Mouse (Mus musculus) frontal cortex, postnatal 10 days (tissue): ENCODE data around the gene Tmem198.
A peak's percentile ranks its signal among the peaks of the same experiment; 100 is the strongest.

Experiments
- DNase-seq, 2 experiments: peaks; one replicate each; pipeline ENCODE4 v3.0.0; 2022; ENCODE audit warnings: low spot score in 2 of 2, mixed read lengths in 1 of 2

Tmem198 gene

DNA sequence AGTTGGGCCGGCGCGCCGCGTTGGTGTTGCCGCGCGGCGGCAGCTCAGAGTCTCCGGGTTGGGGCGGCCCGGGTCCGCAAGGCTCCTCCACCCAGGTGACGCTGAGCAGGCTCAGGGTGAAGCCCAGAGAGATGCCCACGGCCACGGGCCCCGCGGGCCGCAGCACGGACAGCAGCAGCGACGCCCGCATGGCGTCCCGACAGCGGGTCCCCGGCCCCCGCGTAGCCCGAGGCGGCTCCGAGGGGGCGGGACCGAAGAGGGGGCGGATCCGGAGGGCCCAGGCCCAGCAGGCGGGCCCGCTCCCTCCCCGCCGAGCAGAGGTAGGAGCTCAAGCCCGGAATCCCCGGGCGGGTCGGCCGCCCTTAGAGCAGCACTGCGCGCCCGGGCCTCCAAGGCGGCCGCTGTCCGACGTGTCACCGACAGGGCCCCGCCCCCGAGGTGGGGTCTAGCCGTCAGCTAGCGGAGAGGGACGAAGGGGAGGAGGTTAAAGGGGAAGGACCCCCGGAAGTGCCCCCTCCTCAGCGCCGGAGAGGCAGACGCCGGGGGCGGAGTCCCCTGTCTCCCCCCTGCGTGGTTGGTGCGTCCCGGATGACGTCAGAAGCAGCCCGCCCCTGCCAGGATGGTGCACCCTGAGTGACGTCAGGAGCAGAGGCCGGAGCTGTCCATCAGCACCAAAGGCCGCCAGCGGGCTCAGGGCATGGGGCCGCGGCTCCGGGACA, at the start of gene Tmem198, which contains the start of gene Chpf:
Tmem198 (plus strand) TSS at position 617 of the 719 bp plus-strand sequence.
Chpf (minus strand) TSS at position 392 of the 719 bp plus-strand sequence.
- DNase-seq = peak; percentile 97 to 98

DNA sequence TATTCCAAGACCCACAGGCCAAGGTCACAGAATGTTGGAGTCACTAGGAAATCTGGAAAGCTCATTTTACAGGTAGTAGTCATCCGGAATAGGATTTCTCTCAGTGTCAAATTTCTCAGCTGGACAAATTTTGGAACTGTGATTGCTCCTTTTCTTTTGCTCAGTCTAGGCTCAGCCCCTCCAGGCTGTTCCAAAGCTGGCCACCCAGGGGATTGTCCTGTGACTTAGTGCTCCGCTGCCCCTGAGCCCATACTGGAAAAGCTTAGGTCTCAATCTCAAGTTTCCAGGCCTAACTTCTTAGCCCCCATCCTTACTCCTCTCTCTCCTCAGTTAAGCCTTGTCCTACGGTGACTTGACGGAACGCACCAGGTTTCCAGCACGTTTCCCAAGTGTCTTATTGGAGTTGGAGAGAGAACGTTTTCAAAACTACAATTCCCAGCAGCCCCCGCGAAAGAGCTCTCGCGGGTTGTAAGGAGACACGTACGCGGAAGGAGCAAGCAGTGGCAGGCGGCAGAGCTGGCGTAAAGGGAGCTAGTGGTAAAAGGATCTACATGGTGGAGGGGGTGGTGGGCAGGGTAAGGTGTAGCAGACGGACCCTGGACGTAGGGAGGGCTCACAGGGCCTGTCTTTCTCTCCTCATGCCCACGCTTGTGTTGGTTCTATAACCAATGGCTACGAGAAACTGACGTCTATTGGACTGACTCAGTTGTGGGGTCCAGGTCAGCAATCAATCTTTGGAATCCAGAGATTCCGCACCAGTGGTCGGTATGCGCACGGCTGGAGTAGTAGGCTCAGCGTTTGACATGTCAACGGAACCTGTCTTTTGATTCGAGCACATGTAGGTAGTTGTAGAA, 43.6 kb upstream of the Tmem198 start, which contains the start of gene Gmppa:
Gmppa (plus strand) TSS at position 456 of the 854 bp plus-strand sequence.
- DNase-seq = peak; percentile 72 to 79

DNA sequence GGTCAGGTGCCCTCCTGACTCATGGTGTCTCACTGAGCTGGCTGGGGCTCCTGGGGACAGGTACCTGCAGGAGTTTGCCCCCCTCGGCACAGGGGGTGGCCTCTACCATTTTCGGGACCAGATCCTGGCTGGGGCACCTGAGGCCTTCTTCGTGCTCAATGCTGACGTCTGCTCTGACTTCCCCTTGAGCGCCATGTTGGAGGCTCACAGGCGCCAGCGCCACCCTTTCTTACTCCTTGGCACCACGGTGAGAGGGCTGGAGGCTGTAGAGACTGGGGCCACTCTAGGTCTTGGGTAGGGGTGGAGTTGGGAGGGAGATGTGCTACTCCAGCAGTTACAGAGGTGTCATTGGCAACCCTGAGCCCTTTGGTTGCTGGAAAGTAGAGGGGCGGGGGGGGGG, 40.5 kb upstream of the Tmem198 start:
- DNase-seq = no peak

DNA sequence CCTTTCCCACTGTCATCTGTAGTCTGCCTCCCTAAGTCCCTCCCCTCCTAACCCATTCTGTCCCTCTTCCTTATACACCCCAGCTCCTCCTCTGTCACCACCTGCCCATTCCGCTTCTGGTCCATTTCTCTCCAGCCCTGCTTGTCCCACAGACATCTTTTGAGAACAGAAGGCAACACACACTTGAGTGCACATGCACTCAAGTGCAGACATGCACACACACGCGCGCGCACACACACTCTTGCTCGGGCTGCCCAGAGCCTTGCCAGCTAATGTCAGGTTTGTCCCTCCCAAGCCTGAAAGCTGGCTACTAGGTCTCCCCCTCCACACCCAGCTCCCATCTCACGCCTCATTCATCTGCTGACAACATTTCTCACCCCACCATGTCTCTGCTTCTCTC, 38.7 kb upstream of the Tmem198 start:
- DNase-seq = no peak

DNA sequence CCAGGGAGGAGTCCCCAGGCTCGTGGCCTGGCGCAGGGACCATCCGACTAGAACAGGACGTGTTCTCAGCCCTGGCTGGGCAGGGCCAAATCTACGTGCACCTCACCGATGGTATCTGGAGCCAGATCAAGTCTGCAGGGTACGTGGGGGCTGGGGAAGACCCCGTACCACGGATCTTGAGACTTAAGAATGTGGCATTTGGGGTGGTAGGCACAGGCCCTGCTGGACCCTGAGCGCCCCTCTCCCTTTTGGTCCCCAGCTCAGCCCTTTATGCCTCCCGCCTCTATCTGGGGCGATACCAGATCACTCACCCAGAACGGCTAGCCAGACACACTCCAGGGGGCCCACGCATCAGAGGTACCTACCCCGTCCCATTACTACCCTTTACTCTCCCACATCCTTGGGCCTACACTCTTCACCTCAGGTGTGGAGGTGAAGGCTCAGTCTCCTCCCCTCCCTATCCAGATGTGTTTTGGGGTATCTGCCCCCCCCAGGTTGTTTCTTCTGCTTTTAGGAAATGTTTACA, 37.8 kb upstream of the Tmem198 start:
- no peak for DNase-seq

DNA sequence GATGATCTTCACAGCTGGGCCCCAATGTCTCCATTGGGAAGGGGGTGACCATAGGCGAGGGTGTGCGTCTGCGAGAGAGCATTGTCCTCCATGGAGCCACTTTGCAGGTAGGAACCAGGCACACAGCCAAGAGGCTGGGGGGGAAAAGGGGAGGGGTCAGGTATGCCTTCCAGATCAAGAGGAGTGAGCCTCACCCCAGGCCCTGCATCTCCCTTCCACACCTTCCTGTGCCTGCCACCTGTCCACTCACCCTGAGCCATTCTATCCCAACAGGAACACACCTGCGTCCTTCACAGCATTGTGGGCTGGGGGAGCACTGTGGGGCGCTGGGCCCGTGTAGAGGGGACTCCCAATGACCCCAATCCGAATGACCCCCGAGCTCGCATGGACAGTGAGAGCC, 37.2 kb upstream of the Tmem198 start:
- DNase-seq = no peak

DNA sequence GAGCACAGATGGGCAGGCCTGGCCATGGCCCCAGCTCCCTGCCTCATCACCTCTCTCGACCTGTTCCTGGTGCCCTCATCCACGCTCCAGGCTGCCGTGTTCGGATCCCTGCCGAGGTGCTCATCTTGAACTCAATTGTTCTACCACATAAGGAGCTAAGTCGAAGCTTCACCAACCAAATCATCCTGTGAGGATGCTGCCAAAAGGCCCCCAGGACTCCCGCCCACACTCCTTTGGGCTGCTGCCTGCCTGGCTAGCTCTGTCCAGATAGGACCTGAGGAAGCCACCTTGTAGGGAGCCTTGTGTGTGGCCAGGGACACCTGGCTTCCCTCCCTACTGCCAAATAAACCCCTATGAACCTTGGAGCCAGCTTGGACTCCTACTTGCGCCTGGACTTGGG, 36.5 kb upstream of the Tmem198 start:
- no peak for DNase-seq

DNA sequence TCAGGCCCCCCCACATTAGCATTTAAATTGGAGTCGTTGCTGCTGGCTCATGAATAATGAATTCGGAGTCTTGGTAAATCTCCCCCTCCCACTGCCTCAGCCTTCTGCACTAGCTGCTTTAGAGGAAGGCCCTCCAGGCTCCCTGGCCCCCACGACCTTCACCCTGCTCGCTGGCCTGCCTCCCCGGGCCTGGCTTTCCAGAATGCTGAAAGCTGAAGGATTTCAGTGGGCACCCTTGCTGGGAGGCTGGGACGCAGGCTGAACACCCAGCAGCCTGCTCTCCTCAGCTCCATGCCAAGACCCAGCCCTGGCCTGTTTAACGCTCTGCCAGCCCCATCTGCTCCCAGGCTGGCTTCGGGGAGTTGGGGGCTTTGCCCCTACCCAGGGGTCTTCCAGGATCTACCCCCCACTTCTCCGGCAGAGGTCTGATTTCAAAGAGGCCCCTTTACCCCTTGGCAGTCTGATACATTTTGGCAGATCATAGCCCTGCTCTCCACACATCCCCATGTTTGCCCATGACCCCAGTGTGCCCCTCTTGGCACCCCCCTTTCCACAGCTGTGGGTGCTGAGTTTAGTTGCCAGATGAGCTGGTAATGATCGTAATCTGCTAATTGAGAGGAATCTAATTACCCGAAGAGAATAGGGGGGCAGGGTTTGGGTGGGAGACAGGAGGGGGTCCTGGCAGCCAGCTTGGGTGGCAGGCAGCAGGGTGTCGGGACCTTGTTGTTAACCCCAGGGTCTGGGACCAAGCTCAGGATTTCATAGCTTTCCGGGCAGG, 35.9 kb upstream of the Tmem198 start:
- DNase-seq = no peak

DNA sequence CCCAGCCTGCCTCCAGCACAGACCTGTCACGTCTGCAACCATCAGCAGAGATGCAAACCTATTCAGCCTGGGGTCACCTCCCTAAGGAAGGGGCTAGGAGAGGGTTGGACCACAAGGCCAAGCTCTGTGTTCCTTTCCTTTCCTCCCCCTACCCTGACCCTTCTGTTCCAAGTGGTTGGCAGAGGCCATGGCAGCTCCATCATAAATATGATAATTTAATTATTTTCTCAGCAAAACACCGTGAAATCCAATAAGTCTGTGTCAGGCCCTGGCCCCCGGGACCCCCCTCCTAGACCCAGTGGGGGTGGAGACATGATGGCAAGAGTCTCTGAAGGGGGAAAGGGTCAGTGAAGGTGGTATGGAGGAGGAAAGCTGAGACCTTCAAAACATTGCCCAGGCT, 35.1 kb upstream of the Tmem198 start:
- no peak for DNase-seq

DNA sequence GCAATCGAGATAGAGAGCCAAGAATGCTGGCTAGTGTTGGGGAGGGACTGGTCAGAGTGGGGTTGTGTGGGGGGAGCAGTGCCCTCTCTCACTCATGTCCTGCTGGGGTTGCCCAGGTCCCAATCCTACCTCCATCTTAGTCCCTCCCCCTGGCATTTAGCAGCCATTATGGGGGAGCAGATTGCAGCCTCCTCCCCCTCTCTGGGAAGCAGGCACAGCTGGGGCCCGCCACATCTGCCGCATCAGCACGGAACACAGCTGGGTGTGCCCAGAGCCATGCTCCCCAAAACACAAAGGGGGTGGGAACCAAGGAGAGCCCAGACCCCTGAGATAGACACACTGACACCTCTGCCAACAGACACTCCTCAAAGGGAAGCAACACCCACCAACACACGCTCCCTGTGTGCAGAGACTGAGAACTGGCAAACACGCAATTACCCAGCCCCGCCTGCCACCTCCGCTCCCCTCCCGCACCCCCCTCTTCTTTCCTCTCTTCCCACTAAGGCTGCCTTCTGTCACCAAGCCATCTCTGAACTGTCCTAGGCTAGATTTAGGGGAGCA, 34.1 kb upstream of the Tmem198 start:
- peak in 1 of 2 experiments; percentile 55 for DNase-seq

DNA sequence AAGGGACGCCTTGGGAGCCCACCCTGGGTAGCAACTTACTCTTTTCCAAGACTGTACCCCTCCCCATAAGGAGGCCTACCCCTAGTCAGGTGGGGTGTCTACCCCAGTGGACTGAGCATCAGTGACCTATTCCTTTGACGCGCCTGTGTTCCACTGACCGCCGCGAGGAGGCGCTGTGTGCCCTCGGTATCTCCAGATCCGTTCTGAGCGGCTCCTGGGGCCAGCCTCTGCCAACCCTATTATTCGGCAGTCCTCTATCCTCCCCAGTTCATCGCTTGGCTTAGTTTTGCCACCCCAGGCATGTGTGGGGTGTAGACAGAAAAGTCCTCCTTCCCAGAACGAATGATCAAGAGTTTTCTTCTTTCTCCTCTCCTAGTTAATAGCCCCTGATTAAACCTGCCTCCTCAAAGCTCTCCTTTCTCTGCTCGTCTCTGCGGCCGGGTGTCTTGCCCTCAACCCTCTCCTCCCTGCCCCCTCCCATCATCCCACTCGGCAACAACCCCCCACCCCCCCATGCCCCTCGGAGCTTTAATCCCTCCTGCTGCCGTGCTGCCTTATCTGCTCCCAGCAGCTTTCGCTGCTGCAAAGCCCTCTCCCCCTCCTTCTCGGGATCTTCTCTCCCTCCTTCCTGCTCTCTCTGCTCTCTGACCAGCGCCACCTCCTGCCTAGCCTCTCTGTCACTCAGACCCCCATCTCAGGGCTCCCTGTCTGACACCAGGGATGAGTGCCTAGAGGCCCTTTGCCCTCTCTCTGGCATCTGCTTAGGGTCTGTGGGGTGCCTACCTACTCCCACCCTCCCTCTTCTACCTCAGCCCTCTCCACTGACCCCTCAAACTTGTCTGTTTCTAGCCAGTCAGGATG, 33.4 kb upstream of the Tmem198 start:
- DNase-seq = peak in 1 of 2 experiments; percentile 74

DNA sequence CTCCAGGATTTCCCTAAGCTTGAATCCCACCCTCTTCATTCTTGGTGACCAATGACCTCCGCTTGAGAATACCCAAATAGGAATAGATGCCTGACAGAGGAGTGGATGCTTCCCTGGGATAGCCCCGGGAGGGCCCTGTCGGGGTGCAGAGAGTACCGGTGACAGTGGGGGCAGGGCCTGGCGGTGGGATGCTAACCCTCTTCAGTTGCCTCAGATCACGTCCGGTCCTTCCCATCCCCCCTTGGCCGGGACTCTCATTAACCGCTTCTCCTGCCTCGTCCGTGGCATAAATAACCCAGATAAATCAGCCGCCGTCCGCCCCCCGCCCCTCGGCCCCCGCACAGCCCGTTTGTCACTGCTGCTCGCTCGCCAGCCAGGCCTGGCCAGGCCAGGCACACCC, 32.7 kb upstream of the Tmem198 start:
- no peak for DNase-seq

DNA sequence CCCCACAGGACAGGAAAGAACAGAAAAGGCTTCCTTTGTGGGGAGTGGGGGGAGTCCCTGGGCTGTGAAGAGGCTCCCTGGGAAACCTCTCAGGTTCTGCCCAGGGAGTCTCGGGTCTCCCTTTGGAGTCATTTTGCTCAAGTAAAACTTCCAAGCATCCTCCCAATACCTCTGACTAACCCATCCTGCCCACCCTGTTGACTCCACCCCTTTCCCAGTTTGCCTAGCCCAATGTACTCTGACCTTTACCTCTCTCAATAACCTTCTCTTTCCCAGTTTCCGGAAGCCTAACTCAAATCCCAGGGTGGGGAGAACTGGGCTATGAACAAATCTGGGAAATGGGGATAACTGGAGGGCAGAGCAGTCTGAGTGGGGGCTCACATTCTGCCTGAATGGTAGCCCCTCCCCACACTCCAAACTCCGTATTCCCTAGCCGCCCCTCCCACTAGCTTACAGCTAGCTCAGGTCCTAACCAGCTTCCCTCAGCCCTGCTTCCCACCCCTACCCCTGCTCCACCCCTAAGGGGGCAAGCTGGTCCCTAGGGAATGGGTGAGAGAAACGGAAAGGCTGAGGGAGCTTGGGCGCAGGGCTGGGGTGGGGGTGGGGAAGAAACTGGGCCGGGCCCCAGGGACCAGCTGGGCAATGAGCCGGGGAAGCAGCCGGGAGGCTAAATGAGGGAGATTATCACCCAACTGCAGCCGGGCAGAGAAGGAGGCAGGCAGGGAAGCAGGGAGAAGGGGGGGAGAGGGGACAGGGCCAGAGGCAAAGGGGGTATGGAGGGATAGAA, 31.9 kb upstream of the Tmem198 start:
- no peak for DNase-seq

DNA sequence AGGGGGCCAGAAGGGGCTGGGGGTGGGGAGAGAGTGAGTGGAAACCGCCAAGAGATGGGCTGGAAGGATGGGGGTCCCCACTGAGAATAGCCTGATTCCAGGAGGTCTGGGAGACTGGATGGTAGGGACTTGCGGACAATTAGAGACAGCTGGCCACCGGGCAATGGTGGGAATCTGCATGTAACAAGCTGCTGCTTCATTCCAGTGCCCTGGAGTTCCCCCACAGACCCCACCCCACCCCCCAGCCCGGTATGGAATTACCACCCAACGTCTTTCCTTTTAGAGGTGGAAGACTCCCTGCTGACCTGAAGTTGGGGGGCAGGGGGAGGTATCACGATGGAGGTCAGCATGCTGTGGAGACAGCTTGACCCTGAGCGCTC, 31.3 kb upstream of the Tmem198 start:
- no peak for DNase-seq

DNA sequence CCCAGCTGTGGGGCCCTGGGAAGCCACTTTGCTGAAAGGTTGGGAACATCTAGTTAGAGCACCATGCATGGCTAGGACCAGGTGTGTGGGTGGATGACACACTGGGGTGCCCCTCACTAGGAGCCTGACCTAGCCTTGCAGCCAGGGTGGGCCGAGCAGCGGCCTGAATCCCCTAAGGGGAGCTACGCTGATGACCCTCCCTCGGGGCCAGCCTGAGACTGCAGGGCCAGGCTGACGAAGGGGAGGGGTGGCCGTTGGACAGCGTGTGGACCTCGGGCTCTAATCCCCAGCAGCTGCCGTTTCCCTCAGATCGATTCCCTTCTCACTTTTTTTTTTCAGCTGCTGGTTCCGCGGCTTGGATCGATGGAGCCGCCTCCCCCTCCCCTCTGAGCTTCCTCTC, 30.4 kb upstream of the Tmem198 start:
- no peak for DNase-seq

DNA sequence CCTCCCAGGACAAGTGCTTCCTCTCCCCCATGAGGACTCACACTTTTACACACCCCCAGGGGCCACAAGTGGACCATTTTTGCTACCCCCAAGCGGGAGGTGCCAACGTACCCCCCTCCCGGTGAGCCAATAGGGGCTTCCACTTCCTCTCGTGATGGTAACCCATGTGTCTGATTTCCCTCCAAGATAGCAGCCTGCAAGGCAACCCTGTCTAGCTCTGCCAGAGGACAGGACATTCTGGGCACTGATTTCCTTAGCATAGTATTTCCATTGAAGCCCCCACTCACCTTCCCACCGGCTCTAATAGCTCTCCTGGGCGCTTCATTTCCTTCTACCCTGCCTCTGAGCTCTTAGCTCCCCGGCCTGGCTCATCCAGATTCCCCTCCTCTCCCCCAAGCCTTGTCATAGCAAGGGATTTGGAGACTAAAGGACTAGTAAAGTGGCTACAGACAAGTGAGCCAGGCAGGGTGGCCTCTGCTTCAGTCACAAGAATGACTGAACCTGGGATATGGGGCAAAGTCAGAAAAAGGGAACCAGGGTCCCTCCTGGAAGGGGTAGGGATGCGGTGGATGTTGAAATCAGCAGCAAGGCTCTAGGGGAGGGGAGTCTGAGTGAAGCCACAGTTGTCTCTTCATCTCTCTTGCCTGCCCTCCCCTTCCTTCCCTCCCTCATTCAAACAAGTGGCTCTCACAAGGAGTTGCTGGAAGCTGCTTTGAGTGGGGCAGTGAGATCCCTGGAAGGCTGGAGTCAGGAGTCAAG, 29.8 kb upstream of the Tmem198 start:
- no peak for DNase-seq

DNA sequence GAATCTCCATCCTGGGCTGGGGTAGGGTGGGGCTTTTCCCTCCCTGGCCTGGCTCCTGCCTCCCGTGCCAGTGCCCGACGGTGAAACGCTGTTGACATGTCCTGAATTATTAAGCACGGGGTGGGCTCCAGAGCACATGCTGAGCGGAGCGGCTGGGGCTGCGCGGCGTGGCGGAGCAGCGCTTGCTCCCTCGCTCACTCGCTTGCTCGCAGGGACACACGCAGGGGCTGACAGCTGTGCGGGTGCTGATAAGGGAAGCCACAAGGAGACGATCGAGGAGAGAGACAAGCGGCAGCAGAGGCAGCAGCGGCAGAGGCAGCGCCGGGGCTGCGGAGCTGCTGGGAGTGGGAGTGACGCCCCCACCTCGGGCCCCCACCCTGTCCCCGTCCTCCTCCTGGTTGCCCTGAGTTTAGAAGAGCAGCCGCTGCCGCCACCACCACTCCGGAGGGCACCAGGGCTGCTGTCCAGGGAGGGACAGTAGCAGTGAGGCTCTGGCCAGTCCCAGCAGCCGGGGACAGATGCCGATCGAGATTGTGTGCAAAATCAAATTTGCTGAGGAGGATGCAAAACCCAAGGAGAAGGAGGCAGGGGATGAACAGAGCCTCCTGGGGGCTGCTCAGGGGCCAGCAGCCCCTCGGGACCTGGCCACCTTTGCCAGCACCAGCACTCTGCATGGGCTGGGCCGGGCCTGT, 28.9 kb upstream of the Tmem198 start, which contains the start of gene Asic4:
Asic4 (plus strand) TSS at position 123 of the 692 bp plus-strand sequence.
- DNase-seq = no peak

DNA sequence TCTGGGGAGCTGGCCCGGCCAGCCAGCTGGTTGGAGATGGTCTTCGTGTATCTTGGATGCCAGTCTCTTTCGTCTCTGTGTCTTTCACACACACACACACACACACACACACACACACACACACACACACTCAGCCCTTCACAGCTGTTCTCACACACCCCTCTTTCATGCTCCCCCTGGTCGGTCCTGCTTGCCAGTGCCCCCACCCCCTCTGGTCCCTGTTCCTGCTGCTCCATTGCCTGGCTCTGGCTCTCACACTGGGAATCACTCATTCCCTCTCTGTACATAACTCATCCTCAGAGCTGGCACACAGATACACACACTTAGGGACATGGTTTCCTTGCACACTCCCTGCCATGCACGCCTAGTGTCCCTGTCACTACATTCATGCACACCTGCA, 27.4 kb upstream of the Tmem198 start:
- DNase-seq = no peak
